Mouse (Mus musculus) embryo, embryonic 9.5 days (tissue): ENCODE results near the gene Bik.

Experiments
- DNase-seq: peaks from one replicate; pipeline ENCODE4 v3.0.0-alpha.2; 2017; ENCODE audit errors: extremely low spot score

Gene Bik

GRCm38 (mm10) chr15:83583419-83584156, 56.9 kb downstream of the Bik start:
- DNase-seq, result no peak

GRCm38 (mm10) chr15:83584741-83585220, 58.1 kb downstream of the Bik start:
- no peak for DNase-seq

DNA sequence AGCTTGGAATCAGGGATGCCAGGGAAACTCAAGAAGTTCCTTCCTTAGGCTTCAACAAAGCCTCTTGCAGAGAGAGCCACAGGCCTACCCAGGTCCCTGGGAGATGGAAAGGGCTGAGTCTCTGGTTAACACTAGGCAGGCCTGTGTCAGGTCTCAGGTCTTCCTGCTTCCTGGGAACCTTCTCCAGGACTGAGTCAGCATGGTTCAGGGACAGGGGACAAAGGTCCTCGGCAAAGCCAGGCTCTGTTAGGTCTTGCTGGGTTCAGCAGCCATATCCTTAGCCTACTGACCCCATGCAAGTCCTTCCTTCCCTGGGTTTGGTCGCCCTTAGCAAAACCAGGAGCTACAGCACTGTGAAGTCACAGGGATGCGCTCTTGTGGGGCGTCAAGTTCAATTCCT, 64.2 kb downstream of the Bik start:
- DNase-seq, result no peak

DNA sequence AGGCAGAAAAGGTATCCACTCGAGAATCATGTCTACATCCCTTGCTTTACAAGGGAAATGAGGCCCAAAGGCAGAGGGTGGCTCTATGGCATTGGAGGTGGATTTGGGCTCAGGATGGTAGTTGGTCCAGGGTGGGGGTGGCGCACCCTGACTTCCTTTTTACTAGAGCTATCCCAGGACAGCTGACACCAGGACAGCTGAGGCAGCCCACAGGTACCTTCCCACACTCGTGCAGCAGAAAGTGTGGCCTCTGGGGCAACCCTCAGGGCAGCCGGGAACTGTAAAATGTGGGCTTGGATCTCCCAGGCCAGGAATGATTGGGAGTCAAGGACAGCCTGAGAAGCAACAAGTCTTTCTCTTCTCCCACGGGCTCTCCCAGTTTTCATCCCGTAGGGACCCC, 65.1 kb downstream of the Bik start:
- DNase-seq, result no peak

- no peak for DNase-seq
These were observed 65.9 kb downstream of the Bik start for GRCm38 (mm10) chr15:83592260-83593188.

DNA sequence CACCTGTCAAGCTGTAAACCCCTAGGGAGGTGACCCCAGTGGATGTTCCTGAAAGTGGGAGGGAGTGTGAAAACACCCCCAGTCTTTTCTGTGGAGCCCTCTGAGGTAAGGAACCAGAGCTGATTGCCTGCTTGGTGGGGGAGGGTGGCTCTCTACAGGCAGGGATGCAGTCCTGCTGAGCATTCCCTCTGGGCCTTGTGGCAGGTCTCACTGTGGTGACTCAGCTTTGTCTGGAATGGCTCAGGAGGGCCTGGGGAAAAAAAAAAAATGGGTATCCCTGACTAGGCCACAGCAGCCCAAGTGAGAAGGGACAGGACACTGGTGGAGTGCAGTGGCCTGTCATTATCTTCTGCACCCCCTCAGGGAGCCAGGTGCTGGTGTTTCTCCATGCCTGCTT, 66.5 kb downstream of the Bik start:
- no peak for DNase-seq

DNA sequence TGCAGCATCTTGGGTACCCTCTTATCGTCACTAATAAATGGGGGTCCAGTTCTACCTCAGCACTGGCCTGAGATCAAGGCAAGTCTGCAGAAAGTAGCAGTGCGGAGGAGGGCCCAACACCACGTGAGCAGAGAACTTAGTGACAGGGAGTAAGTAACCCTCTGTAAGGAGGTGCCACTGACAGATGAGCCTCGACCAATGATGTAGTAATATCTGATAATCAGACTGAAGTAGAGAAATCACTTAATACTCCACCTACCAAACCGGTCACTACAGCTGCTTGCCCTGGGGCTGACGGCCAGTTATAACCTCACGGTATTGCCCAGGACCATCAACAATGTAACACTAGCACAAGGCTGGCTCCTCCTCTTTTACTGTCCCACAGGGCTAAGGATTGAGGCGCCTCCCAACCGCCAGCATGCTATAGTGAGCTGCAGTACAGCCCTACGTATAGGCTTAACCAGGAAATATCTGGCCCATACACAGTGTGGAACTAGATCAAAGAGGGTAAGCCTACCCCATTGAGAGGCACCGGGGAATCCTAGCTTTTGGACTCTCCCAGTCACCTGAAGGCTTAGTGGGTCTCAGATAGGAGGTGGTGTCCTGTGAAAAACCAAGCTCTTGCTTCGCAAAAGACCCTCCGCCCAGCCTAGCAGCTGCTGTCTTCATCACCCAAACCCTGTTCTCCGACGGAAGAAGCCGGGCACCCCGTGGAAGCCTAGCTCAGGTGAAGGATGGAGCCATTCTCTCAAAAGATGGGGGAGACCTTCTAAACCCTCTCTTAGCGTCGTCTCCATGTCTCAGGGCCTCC, 67.2 kb downstream of the Bik start:
- peak; percentile 38 for DNase-seq
